Mouse (Mus musculus): Measurements from ENCODE around the gene Cacna1e.
A peak's percentile ranks its signal among the peaks of the same experiment; 100 is the strongest.

Cacna1e gene

GRCm38 (mm10) chr1:154836473-154836872 is 47.8 kb downstream of the Cacna1e start:
- no peak for DNase-seq

- DNase-seq = no peak
These were observed 52.1 kb downstream of the Cacna1e start for GRCm38 (mm10) chr1:154832168-154832539.

DNA sequence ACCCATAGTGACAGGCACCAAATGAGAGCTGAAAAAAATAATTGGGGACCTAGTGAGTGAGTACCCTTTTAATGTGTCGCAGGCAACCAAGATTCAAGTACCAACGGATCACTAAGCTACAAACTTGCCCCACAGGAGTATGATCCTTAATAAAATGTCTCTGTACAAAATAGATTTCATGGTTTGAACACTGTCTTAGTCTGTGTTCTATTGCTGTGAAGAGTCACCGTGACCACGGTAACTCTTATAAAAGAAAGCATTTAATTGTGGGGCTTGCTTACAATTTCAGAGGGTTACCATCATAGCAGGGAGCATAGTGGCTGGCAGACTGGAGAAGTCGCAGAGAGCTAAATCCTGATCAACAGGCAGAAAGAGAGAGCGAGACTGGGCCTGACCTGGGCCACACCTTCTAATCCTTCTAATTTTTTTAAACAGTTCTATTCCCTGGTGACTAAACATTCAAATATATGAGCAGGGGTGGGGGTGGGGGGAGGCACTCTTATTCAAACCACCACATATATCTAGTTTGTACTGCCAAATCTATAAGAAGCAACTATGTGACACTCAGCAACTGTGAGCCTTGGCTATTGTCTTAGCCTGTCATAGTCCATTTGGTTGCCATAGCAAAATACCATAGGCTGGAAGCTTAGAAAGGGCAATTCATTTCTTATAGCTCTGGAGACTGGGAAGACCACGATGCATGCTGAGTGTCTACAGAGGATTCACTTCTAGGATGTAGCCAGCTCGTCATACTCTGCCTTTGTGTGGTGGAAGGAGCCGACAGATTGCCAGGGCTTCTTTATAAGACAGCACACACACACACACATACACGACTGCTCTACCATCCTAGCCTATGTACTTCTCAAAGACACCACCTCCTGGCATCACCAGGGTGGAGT is 52.8 kb downstream of the Cacna1e start:
- no peak for DNase-seq

GRCm38 (mm10) chr1:154830051-154830450 is 54.2 kb downstream of the Cacna1e start:
- DNase-seq = no peak

- DNase-seq = no peak
These were observed 61.2 kb downstream of the Cacna1e start for GRCm38 (mm10) chr1:154823098-154823497.

GRCm38 (mm10) chr1:154820422-154820821 is 63.9 kb downstream of the Cacna1e start:
- DNase-seq = no peak

- no peak for DNase-seq
These were observed 64.3 kb downstream of the Cacna1e start for GRCm38 (mm10) chr1:154819960-154820359.

GRCm38 (mm10) chr1:154818742-154819141 is 65.6 kb downstream of the Cacna1e start:
- no peak for DNase-seq

DNA sequence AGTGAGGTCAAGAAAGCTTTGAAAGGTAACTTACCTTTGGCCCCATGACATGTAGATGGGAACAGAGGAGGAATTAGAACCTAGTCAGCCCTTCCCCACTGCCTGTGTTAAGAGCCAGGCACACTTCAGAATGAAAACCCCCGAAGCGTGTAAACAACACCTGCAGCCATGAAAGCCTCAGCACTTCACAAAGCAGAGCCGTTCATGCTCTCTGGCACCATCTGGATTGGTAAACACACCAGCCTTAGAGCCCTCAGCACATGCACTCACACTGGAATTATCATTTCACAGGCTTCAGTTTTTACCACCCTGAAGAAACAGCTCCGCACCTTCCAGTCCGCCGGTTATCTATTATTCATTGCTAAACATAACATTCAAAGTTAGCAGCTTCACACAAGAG is 67.5 kb downstream of the Cacna1e start:
- no peak for DNase-seq

DNA sequence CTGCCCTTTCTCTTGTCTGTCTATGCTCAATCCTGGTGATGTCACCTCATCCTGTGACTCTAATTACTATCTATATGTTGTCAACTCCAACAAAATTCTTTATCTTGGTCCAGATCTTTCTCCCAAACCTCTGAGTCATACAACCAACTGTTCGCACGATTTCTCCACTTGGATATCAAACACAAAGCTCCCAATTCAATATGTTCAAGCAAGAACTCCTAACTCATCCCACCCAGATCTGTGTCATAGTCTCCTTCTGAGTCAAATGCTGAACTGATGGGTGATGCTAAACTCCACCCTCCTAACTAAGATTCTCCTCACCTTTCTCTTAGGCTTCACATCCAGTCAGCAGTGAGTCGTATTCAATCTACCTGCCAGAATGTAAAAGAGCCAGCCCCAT is 68.0 kb downstream of the Cacna1e start:
- no peak for DNase-seq

DNA sequence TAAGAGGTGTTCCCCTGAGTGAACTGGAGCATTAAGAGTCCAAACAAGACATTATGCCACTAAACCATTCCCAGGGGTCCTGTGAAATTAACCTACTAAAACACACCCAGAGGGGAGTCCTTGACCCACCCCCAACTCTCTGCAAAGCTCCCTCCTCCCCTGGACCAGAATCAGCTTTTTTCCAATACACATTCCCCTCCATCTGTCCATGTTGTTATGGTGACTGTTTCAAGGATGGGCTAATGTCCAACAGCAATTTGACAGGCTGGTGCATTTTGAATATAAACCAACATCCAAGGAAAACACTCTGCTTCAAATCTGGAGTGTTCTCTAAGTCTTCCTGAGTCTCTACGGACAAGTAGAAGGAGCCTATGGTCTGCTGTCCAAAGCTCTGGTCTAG is 78.6 kb downstream of the Cacna1e start:
- DNase-seq = peak; percentile 66 to 78

GRCm38 (mm10) chr1:154805038-154805437 is 79.3 kb downstream of the Cacna1e start:
- peak; percentile 37 to 55 for DNase-seq

- DNase-seq = peak in 1 of 2 experiments; percentile 48
These were observed 81.9 kb downstream of the Cacna1e start for GRCm38 (mm10) chr1:154802301-154802904.

- DNase-seq = peak; percentile 61 to 77
These were observed 85.0 kb downstream of the Cacna1e start for GRCm38 (mm10) chr1:154799257-154799656.

- DNase-seq = peak; percentile 77 to 78
These were observed 85.5 kb downstream of the Cacna1e start for GRCm38 (mm10) chr1:154798771-154799170.

DNA sequence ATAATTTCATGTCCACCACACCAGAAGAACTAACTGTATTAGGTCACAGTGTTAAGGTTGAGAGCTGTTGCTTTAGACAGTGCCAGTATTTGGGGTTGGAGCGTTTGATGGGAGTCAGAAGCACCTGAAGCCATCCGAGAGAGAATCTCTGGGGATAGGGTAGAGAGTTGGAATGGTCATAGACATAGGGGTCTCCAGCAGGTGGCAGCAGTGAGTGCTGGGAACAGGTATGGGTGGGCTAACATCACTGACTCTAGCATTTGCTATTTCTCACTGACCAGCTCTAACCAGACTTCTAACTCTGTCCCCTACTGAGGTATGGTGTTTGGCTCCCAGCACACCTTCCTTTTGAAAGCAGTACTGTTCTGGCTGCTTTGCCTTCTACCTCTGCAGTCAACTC is 87.6 kb downstream of the Cacna1e start:
- peak; percentile 81 to 91 for DNase-seq

DNA sequence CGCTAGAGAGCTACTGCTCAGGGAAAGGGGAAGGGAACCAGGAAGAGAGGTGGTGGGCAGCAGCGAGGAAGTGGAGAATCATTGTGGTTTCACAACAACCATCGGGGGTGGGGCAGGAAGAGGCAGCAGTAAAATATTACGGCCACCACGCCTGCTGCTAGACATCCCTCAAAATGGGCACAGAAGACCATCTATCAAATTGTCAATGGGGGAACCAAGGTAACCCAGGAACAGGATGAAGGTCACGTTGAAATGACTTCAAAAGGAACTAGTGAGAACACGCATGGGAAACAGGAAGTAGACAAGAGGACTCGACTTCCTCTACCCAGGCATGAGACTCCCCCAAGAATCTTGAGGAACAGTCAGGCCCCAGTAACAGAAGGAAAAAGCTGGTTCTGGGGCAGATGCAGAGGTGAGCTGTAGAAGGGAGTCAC is 89.8 kb downstream of the Cacna1e start:
- DNase-seq = no peak

GRCm38 (mm10) chr1:154791544-154792174 is 92.6 kb downstream of the Cacna1e start:
- DNase-seq = peak; percentile 88 to 89

GRCm38 (mm10) chr1:154788491-154788890 is 95.8 kb downstream of the Cacna1e start:
- DNase-seq = no peak

DNA sequence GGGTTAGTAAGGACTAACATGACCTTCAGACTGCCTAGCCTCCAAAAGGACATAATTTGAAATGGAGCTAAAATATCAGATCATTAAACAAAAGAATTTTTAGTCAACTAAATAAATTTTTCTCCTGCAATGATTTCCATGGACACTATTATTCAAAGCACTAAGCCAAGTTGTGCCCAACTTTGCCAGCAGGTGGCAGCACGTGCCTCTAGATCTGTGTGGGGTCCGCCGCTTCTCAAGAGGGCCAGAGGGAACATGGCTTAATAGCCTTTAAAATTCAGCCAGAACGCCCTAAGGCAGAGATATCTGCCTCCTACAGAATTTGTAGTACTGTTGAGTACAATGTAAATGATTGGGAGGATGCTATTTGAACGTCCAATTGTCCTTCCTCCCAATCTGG is 96.2 kb downstream of the Cacna1e start:
- peak; percentile 95 for DNase-seq

GRCm38 (mm10) chr1:154787418-154787817 is 96.9 kb downstream of the Cacna1e start:
- no peak for DNase-seq

- peak; percentile 93 for DNase-seq
These were observed 98.0 kb downstream of the Cacna1e start for GRCm38 (mm10) chr1:154786243-154786669.

GRCm38 (mm10) chr1:154784862-154785261 is 99.4 kb downstream of the Cacna1e start:
- DNase-seq = no peak

DNA sequence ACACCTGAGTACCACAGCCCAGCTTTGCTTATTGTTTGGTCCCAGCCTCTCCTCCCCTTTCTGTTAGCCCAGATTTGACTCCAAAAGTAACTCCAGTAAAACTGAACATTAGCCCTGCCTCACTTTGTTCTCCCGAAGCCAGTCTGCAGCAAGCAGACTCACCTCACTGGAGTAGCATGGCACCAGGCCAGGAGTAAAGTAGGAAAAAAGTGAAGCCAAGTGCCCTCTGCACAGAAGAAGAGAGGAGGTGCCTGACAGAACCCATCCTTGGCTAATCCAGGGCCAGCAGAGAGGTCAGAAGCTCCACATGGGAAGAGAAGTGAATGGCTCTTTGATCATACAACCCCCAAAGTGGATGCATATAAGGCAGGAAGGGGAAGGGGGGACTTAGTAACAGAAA is 100.8 kb downstream of the Cacna1e start:
- DNase-seq = no peak

All from cerebellum, postnatal 14 days (tissue).